Mouse (Mus musculus) left cerebral cortex, postnatal 25 days (tissue): ENCODE measurements around the gene Prkch. TPM values are rescaled to one million over a fixed set of nuclear protein-coding genes. Genes with fewer than 3 reads are reported as not detected.

Experiments used
- DNase-seq, 2 experiments: peaks; one replicate each; pipeline ENCODE4 v3.0.0; 2022; ENCODE audit warnings: low spot score in 2 of 2, mixed read lengths in 1 of 2
- intact Hi-C: fragments of 180-260 bp; cut with DNase I; formaldehyde crosslinking; loops from one replicate; pipeline ENCODE4 v1.15.1; 2025
- total RNA-seq, 2 experiments: library from RNA; stranded (reverse); gene quantifications; 2 replicates each; pipeline ENCODE4 v1.2.3; 2021

The Prkch gene
- total RNA-seq, 2 experiments from 2014 or later, result 3.5 to 9.3 TPM

GRCm38 (mm10) chr12:73574632-73575031 lies 10.0 kb upstream of the Prkch start:
- DNase-seq, result no peak
- intact Hi-C loops, result no loop called here

GRCm38 (mm10) chr12:73578141-73578540 lies 6.5 kb upstream of the Prkch start:
- intact Hi-C loops, result no loop called here
- no peak for DNase-seq

GRCm38 (mm10) chr12:73580811-73581210 lies 3.8 kb upstream of the Prkch start:
- intact Hi-C loops, result loop anchor here (5.0 kb wide), 1 partner anchor 111 kb away; no protein-coding TSS in a partner anchor
- DNase-seq, result no peak

DNA sequence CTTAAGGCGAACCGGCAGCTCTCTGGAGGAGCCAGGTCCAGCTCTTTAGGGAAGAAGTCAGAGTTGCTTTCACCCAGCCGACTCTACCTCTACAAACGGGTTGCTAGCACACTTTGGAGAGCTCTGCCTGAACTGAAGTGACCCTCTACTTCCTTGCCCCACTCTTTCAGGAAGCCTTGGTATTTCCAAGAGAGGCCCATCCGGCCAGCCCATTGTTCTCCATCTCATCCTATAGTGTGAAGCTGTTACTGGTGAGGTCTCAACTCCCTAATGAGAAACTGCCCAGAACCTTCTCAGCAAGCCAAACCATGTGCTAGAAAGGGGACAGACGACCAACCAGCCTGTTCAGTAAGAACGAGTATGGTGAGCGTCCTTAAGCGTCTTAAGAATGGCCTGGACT lies 1.3 kb upstream of the Prkch start:
- no peak for DNase-seq
- intact Hi-C loops, result loop anchor here (5.0 kb wide), 1 partner anchor 109 kb away; no protein-coding TSS in a partner anchor

DNA sequence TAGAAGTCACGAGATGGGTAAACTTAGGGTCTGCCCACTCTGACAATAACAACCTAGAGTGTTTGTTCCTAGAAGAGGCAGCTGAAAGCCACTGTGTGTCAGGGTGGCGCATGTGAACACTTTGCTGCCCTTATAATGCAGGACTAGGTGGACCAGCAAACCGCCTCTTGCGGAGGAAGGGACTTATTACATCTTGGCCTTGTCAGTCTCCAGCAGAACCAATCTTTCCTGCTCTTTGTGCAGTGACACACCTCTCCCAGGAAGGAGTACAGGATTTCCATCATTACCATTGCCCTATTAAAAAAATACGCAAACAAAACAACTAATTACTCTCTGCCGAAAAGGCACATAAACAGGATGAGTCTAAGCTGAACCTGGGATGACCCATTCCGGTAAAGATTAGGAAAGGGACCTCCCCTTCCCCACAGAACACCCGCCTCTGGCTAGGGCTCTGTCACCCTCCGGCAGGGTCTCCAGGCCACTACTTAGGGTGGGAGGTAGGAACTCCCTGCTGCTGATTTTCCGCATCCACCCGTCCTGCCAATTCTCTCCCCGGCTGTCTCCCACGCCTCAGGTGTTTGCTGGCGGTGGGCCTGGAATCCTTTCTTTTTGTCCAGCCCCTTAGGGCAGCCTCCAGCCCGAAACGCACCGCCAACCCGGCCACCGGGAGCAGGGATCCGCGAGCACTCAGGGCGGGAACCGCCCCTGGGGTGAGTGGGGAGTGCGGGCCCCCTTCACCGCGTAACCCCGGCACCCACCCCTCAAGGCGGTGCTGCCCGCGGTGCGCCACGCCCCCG lies 585 bp upstream of the Prkch start:
- intact Hi-C loops, result loop anchor here (5.0 kb wide), 1 partner anchor 108 kb away; no protein-coding TSS in a partner anchor
- DNase-seq, result no peak

DNA sequence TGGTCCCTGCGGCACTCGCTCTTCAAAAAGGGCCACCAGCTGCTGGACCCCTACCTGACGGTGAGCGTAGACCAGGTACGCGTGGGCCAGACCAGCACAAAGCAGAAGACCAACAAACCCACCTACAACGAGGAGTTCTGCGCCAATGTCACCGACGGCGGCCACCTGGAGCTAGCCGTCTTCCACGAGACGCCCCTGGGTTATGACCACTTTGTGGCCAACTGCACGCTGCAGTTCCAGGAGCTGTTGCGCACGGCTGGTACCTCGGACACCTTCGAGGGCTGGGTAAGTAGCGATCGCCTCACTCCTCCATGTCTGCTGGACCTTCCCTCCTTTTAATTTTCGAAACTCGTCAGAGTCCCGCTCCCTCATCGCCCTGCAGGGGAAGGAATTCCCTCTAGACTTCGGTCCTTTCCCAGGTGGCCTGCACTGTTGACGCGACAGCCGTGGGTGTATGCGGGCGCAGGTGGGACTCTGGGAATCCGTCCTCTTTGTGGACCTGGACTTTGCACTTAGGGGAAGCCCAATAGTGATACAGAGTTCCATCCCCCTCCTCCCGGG lies 725 bp downstream of the Prkch start:
- intact Hi-C loops, result loop anchor here (5.0 kb wide), 1 partner anchor 87 kb away; no protein-coding TSS in a partner anchor
- no peak for DNase-seq

- no peak for DNase-seq
- intact Hi-C loops, result loop anchor here (5.0 kb wide), 1 partner anchor 86 kb away; no protein-coding TSS in a partner anchor
Measured at GRCm38 (mm10) chr12:73585850-73586249, 1.3 kb downstream of the Prkch start.

- DNase-seq, result no peak
- intact Hi-C loops, result loop anchor here (5.0 kb wide), 1 partner anchor 85 kb away; no protein-coding TSS in a partner anchor
Measured at GRCm38 (mm10) chr12:73587262-73587661, 2.7 kb downstream of the Prkch start.

DNA sequence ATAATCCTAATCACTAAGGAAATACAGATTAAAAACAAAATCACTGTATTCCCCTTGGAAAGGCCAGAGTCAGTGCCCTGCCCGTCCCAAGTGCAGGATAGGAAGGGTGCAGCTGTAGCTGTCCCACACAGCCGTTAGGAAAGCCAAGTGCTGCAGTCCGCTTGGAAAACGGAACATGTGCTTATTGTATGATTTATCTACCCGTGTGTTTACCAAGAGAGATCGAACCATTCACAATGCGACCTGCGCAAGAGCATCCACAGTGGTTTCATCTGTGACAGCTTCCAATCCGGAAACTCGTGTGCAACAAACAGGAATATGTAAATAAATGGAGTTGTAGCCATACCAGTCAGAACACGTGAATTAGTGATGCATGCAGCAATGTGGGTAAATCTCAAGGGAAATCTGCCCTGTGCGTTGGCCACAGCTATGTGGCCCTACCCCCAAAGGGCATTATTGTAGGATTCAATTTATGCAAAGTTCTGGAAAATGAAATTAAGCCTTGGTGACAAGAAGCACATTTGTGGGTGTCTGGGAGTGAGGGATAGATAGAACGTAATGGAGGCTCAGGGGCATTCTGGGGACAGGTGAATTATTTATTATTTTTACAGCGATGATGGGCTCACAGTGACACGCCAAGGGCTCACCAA lies 6.2 kb downstream of the Prkch start:
- DNase-seq, result no peak
- intact Hi-C loops, result no loop called here

GRCm38 (mm10) chr12:73591625-73592024 lies 7.0 kb downstream of the Prkch start:
- intact Hi-C loops, result no loop called here
- DNase-seq, result no peak

GRCm38 (mm10) chr12:73593021-73593798 lies 8.6 kb downstream of the Prkch start:
- intact Hi-C loops, result no loop called here
- DNase-seq, result peak in 1 of 2 experiments; percentile 29

- intact Hi-C loops, result no loop called here
- no peak for DNase-seq
Measured at GRCm38 (mm10) chr12:73594177-73594745, 9.7 kb downstream of the Prkch start.

DNA sequence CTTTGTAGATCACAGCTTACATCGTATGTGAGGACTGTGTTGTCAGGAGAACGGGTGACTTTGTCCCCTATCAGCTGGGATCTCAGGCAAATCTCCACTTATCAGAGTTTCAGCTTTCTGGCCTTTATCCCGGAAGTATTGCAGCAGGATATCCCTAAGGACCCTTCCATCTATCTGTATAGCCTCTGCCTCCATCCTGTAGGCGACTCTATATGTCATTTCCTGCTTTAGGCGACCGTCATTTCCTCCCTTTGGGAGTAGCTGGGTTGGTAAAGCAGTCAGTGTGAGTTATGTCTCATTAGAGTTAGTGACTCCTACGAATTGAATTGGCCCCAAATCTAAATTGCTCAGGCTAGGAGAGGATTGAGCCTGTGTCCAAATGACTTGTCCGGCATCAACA lies 10.6 kb downstream of the Prkch start:
- intact Hi-C loops, result no loop called here
- DNase-seq, result no peak

- intact Hi-C loops, result no loop called here
- DNase-seq, result peak in 1 of 2 experiments; percentile 19
Measured at GRCm38 (mm10) chr12:73598241-73598640, 13.6 kb downstream of the Prkch start.

DNA sequence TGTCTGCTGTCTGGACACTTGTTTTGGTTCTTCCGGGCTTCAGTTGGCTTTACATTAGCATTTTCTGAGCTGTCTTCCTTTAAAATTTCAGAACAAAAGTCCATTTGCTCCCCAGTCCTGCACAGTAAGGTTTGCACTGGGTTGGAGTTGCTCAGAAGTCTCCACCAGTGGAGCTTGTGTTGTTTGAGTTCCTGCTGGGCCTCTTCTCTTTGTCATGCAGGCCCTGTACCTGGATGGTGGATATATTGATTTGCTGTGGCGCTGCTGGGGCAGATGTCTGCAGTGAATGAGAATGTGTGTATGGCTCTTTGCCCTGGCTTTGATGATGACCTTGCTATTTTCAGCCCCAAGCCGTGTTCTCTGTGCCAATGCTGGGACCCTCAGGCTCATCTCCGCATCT lies 15.9 kb downstream of the Prkch start:
- intact Hi-C loops, result no loop called here
- no peak for DNase-seq

DNA sequence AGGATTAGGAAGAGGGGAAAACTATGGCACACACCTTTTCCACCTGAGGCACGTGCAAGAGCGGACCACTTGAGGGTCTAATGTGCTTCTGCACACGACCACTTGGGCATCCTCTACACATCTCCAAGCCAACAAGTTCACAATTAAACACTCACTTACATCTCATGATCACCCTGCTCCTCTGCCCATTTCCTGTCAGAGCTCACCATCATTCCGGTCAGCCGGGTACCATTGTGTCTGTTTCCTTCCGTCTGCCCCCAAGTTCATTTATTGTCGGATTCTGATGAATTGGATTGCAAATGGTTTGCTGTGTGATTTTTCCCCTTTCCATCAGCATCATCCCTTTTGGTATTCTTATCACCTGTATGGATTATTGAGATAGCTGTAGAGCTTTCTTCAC lies 18.4 kb downstream of the Prkch start:
- no peak for DNase-seq
- intact Hi-C loops, result no loop called here

DNA sequence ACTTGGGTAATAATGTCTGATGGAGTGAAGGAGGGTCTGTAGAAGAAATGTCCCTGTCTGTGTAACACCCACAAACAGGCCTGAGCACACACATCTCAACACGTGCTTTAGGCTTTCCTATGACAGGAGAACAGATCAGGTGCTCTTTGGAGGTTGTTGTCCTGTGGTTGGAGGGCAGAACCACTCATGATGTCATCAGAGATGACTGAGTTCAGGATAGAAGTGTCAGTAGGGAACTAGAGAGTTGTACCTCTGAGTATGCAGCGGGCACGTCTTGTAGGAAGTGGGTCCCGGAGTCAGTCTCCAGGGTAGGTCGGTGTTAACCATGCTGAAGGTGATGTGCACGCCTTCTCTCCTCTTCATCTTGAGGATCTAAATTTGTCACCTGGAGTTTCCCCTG lies 19.1 kb downstream of the Prkch start:
- no peak for DNase-seq
- intact Hi-C loops, result no loop called here

- DNase-seq, result no peak
- intact Hi-C loops, result no loop called here
Measured at GRCm38 (mm10) chr12:73604762-73605161, 20.2 kb downstream of the Prkch start.

- intact Hi-C loops, result no loop called here
- no peak for DNase-seq
Measured at GRCm38 (mm10) chr12:73605174-73605573, 20.6 kb downstream of the Prkch start.
